ENCODE assay signal across 8 mouse cellular contexts in the genomic region with DNA sequence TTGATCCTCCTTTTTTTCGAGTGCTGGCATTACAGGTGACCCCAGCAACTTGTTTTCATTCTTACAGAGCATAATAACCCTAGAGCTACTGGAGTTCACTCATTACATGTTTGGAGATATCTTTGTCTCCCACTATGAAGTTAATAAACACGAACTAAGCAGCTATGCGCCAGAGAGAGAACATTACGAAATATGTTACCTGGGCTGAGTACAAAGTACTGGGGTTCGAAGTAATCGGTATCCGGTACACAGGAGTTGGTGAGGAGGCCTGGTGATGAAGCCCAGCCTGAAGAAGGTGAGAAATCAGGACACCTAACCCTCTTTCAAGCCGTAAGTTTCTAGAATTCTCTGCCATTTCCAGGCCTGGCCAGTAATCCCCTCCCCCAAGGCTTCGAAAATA. TPM values are rescaled to one million over a fixed set of nuclear protein-coding genes. Genes with fewer than 3 reads are reported as not detected.
A peak's percentile ranks its signal among the peaks of the same experiment; 100 is the strongest.
DNase-seq lines count a peak whose midpoint lies in the region; ATAC-seq and TF ChIP-seq lines count a peak whose summit lies in the region.

No protein-coding gene starts in this region.

- DNase-seq in kidney, postnatal 0 days (ENCODE audit: low spot score) = no peak
- no peak for DNase-seq in kidney, postnatal 4 days
- no peak for DNase-seq in ovary, postnatal 10 days (ENCODE audit: low spot score)
- DNase-seq in urinary bladder, postnatal 10 days (ENCODE audit: low spot score) = no peak

- H3K36me3 ChIP-seq in kidney, postnatal 0 days (ENCODE audit: insufficient read depth, low read length) = peaks cover 27% of the 10 kb centered on the region
- peaks cover 41% of the 10 kb centered on the region for H3K36me3 ChIP-seq in embryonic facial prominence, embryonic 13.5 days
- H3K36me3 ChIP-seq in intestine, embryonic 16.5 days (ENCODE audit: control insufficient read depth, insufficient read depth, low read length) = peaks cover 5% of the 10 kb centered on the region
- H3K36me3 ChIP-seq in neural tube, embryonic 12.5 days = peaks cover 39% of the 10 kb centered on the region

- WGBS in kidney, postnatal 0 days = 69% methylated on average over 9 of the region's 9 CpGs
- 77% methylated on average over 9 of the region's 9 CpGs for WGBS in embryonic facial prominence, embryonic 13.5 days
- WGBS in intestine, embryonic 16.5 days = 72% methylated on average over 9 of the region's 9 CpGs
- WGBS in neural tube, embryonic 12.5 days = 79% methylated on average over 9 of the region's 9 CpGs

- ATAC-seq in kidney, postnatal 0 days (replicated peaks; ENCODE audit: low FRiP score, low read depth) = peak; percentile 9; the same call in 1 of the 2 replicates
- ATAC-seq in embryonic facial prominence, embryonic 13.5 days (ENCODE audit: insufficient number of reproducible peaks, insufficient read depth, low FRiP score, low TSS enrichment, low read depth) = no peak
- ATAC-seq in intestine, embryonic 16.5 days = peak; percentile 32
- peak; percentile 16; the same call in 1 of the 2 replicates for ATAC-seq in neural tube, embryonic 12.5 days (ENCODE audit: low FRiP score, low read depth)
- no peak for ATAC-seq in CD4-positive, CD25-positive, alpha-beta regulatory T cell, adult 4 months

- H3K9ac ChIP-seq in kidney, postnatal 0 days (ENCODE audit: low read depth, low read length) = peak overlapping the region; percentile 79; the same call in 1 of the 2 replicates
- H3K9ac ChIP-seq in embryonic facial prominence, embryonic 13.5 days = peak overlapping the region; percentile 89
- H3K9ac ChIP-seq in intestine, embryonic 16.5 days (ENCODE audit: low read depth, low read length) = peak overlapping the region; percentile 77
- peak overlapping the region; percentile 69; the same call in 1 of the 2 replicates for H3K9ac ChIP-seq in neural tube, embryonic 12.5 days

- peak overlapping the region; percentile 63; the same call in 1 of the 2 replicates for H3K27ac ChIP-seq in kidney, postnatal 0 days
- H3K27ac ChIP-seq in embryonic facial prominence, embryonic 13.5 days = no peak overlapping the region
- no peak overlapping the region for H3K27ac ChIP-seq in intestine, embryonic 16.5 days (ENCODE audit: low read length)
- H3K27ac ChIP-seq in neural tube, embryonic 12.5 days = no peak overlapping the region

- H3K4me1 ChIP-seq in kidney, postnatal 0 days (replicated peaks; ENCODE audit: insufficient read depth, low read length) = peaks cover 4% of the 10 kb centered on the region; the same call in 1 of the 2 replicates
- H3K4me1 ChIP-seq in embryonic facial prominence, embryonic 13.5 days = peaks cover 22% of the 10 kb centered on the region
- H3K4me1 ChIP-seq in intestine, embryonic 16.5 days (ENCODE audit: control insufficient read depth, insufficient read depth, low read length) = peaks cover 13% of the 10 kb centered on the region
- H3K4me1 ChIP-seq in neural tube, embryonic 12.5 days = peaks cover 22% of the 10 kb centered on the region

- no peaks in the 10 kb centered on the region for H3K27me3 ChIP-seq in kidney, postnatal 0 days (ENCODE audit: insufficient read depth, low read length)
- H3K27me3 ChIP-seq in embryonic facial prominence, embryonic 13.5 days = no peaks in the 10 kb centered on the region
- H3K27me3 ChIP-seq in intestine, embryonic 16.5 days (replicated peaks; ENCODE audit: control insufficient read depth, insufficient read depth, low read length) = no peaks in the 10 kb centered on the region
- no peaks in the 10 kb centered on the region for H3K27me3 ChIP-seq in neural tube, embryonic 12.5 days (replicated peaks)

- peak overlapping the region; percentile 84 for H3K4me3 ChIP-seq in kidney, postnatal 0 days (replicated peaks; ENCODE audit: low read depth, low read length)
- peak overlapping the region; percentile 92 for H3K4me3 ChIP-seq in embryonic facial prominence, embryonic 13.5 days
- H3K4me3 ChIP-seq in intestine, embryonic 16.5 days (ENCODE audit: low read length) = peak overlapping the region; percentile 73
- peak overlapping the region; percentile 78 for H3K4me3 ChIP-seq in neural tube, embryonic 12.5 days

- H3K9me3 ChIP-seq in kidney, postnatal 0 days (replicated peaks; ENCODE audit: low read length) = peaks cover 5% of the 10 kb centered on the region; the same call in 1 of the 2 replicates
- 0 out of 2 replicates have a peak, but pooled peaks cover 6% of the 10 kb centered on the region for H3K9me3 ChIP-seq in embryonic facial prominence, embryonic 13.5 days
- 0 out of 2 replicates have a peak, but pooled peaks cover 4% of the 10 kb centered on the region for H3K9me3 ChIP-seq in intestine, embryonic 16.5 days (ENCODE audit: control insufficient read depth, low read length)
- peaks cover 6% of the 10 kb centered on the region; the same call in 1 of the 2 replicates for H3K9me3 ChIP-seq in neural tube, embryonic 12.5 days

- TF ChIP-seq CTCF in kidney, postnatal 0 days (IDR thresholded peaks at IDR 0.05; ENCODE audit: low read depth) = no peak

- peak overlapping the region; percentile 75 for H3K4me2 ChIP-seq in kidney, postnatal 0 days (ENCODE audit: low read length)
- H3K4me2 ChIP-seq in embryonic facial prominence, embryonic 13.5 days = peak overlapping the region; percentile 86
- peak overlapping the region; percentile 52 for H3K4me2 ChIP-seq in intestine, embryonic 16.5 days (ENCODE audit: low read depth, low read length)
- H3K4me2 ChIP-seq in neural tube, embryonic 12.5 days (replicated peaks) = peak overlapping the region; percentile 82

RNA-seq across cellular contexts. Expression of gene Nit1, which starts 0.7 kb away (rescaled TPM):
- polyA plus RNA-seq in kidney, postnatal 0 days (2015; fragmentation: Nextera tagmentation; extraction: Ambion mirVana) = 59.8 and 64.4 TPM in 2 replicates
- 43.4 and 44.9 TPM in 2 replicates for polyA plus RNA-seq in embryonic facial prominence, embryonic 13.5 days (2015; fragmentation: Nextera tagmentation; extraction: Ambion mirVana)
- polyA plus RNA-seq in intestine, embryonic 16.5 days (2015; fragmentation: Nextera tagmentation; extraction: Ambion mirVana) = 57.6 and 60.9 TPM in 2 replicates
- polyA plus RNA-seq in neural tube, embryonic 12.5 days (2016; fragmentation: Nextera tagmentation; extraction: Ambion mirVana) = 45.6 and 46.1 TPM in 2 replicates
- polyA plus RNA-seq in CD4-positive, CD25-positive, alpha-beta regulatory T cell, adult 4 months (2017; shearing (Covaris generic)) = 10 to 100 TPM; 31.7 to 40.3 TPM

RNA-seq across cellular contexts. Expression of gene Pfdn2, which starts 0.8 kb away (rescaled TPM):
- 92.1 and 105 TPM in 2 replicates for polyA plus RNA-seq in kidney, postnatal 0 days (2015; fragmentation: Nextera tagmentation; extraction: Ambion mirVana)
- polyA plus RNA-seq in embryonic facial prominence, embryonic 13.5 days (2015; fragmentation: Nextera tagmentation; extraction: Ambion mirVana) = 119 and 125 TPM in 2 replicates
- 83.5 and 99.0 TPM in 2 replicates for polyA plus RNA-seq in intestine, embryonic 16.5 days (2015; fragmentation: Nextera tagmentation; extraction: Ambion mirVana)
- polyA plus RNA-seq in neural tube, embryonic 12.5 days (2016; fragmentation: Nextera tagmentation; extraction: Ambion mirVana) = 157 and 158 TPM in 2 replicates
- 10 to 100 TPM; 69.6 to 75.8 TPM for polyA plus RNA-seq in CD4-positive, CD25-positive, alpha-beta regulatory T cell, adult 4 months (2017; shearing (Covaris generic))

RNA-seq across cellular contexts. Expression of gene Dedd, which starts 15.8 kb away (rescaled TPM):
- polyA plus RNA-seq in kidney, postnatal 0 days (2015; fragmentation: Nextera tagmentation; extraction: Ambion mirVana) = 43.9 and 46.0 TPM in 2 replicates
- polyA plus RNA-seq in embryonic facial prominence, embryonic 13.5 days (2015; fragmentation: Nextera tagmentation; extraction: Ambion mirVana) = 58.4 and 59.6 TPM in 2 replicates
- polyA plus RNA-seq in intestine, embryonic 16.5 days (2015; fragmentation: Nextera tagmentation; extraction: Ambion mirVana) = 42.6 and 46.8 TPM in 2 replicates
- 50.9 and 57.3 TPM in 2 replicates for polyA plus RNA-seq in neural tube, embryonic 12.5 days (2016; fragmentation: Nextera tagmentation; extraction: Ambion mirVana)
- polyA plus RNA-seq in CD4-positive, CD25-positive, alpha-beta regulatory T cell, adult 4 months (2017; shearing (Covaris generic)) = 10 to 100 TPM; 36.8 to 43.8 TPM

RNA-seq across cellular contexts. Expression of gene Klhdc9, which starts 15.9 kb away (rescaled TPM):
- 5.7 and 6.4 TPM in 2 replicates for polyA plus RNA-seq in kidney, postnatal 0 days (2015; fragmentation: Nextera tagmentation; extraction: Ambion mirVana)
- 1.2 and 1.9 TPM in 2 replicates for polyA plus RNA-seq in embryonic facial prominence, embryonic 13.5 days (2015; fragmentation: Nextera tagmentation; extraction: Ambion mirVana)
- 0.60 and 1.1 TPM in 2 replicates for polyA plus RNA-seq in intestine, embryonic 16.5 days (2015; fragmentation: Nextera tagmentation; extraction: Ambion mirVana)
- polyA plus RNA-seq in neural tube, embryonic 12.5 days (2016; fragmentation: Nextera tagmentation; extraction: Ambion mirVana) = 2.1 and 2.6 TPM in 2 replicates
- under 1 TPM; 0.36 to 0.72 TPM for polyA plus RNA-seq in CD4-positive, CD25-positive, alpha-beta regulatory T cell, adult 4 months (2017; shearing (Covaris generic))

RNA-seq across cellular contexts. Expression of gene Nectin4, which starts 25.2 kb away (rescaled TPM):
- polyA plus RNA-seq in kidney, postnatal 0 days (2015; fragmentation: Nextera tagmentation; extraction: Ambion mirVana) = 3.7 and 3.8 TPM in 2 replicates
- 19.0 and 21.6 TPM in 2 replicates for polyA plus RNA-seq in embryonic facial prominence, embryonic 13.5 days (2015; fragmentation: Nextera tagmentation; extraction: Ambion mirVana)
- 2.8 and 3.8 TPM in 2 replicates for polyA plus RNA-seq in intestine, embryonic 16.5 days (2015; fragmentation: Nextera tagmentation; extraction: Ambion mirVana)
- 1.2 and 1.8 TPM in 2 replicates for polyA plus RNA-seq in neural tube, embryonic 12.5 days (2016; fragmentation: Nextera tagmentation; extraction: Ambion mirVana)
- polyA plus RNA-seq in CD4-positive, CD25-positive, alpha-beta regulatory T cell, adult 4 months (2017; shearing (Covaris generic)) = under 1 TPM in 1 of 2 experiments, not detected in 1; 0.12 TPM

Comparison
In these comparisons a context has a peak if more than half of its experiments do, and no peak if none do; other contexts are left out.
1. ATAC-seq: peak in kidney, postnatal 0 days (single experiment), intestine, embryonic 16.5 days (single experiment) and neural tube, embryonic 12.5 days (single experiment); none in embryonic facial prominence, embryonic 13.5 days (single experiment) and CD4-positive, CD25-positive, alpha-beta regulatory T cell, adult 4 months (single experiment).
2. Peak in every context shown above with its lines, with median percentiles within 50 percentile points of each other: H3K4me2 ChIP-seq, H3K4me3 ChIP-seq and H3K9ac ChIP-seq.